Mouse (Mus musculus) cerebellum, adult 2 months (tissue): ENCODE results near the gene Pon3.

Experiments
- CTCF ChIP-seq: fragments of 200-500 bp; IDR thresholded peaks from 2 replicates; pipeline ENCODE4 v1.5.1; 2011; ENCODE audit warnings: low read depth, mild to moderate bottlenecking, control low read depth, low read length, moderate library complexity, borderline replicate concordance; ENCODE audit not compliant: insufficient read depth
- POLR2A ChIP-seq: fragments of 200-500 bp; IDR thresholded peaks from 2 replicates; pipeline ENCODE4 v1.6.1; 2011; ENCODE audit warnings: low read length, control low read depth, borderline replicate concordance; ENCODE audit not compliant: insufficient read depth

GRCm38 (mm10) chr6:5177967-5178891, 77.9 kb downstream of the Pon3 start:
- no peak for TF ChIP-seq POLR2A
- no peak for TF ChIP-seq CTCF
